Mouse (Mus musculus) spleen, embryonic (tissue): ENCODE measurements around the gene Chkb.

ENCODE experiments used
- CTCF ChIA-PET: fragments of 350-600 bp; sonication (Branson Sonifier 250); formaldehyde crosslinking; loops from one replicate; lab custom pipeline; 2022; lab: Charles Lee

Chkb gene

GRCm38 (mm10) chr15:89429352-89430221, at the start of gene Chkb, which contains the start of the genes C730034F03Rik and Gm44502:
Gene Chkb (minus strand): TSS chr15:89429908.
Gene C730034F03Rik (plus strand): TSS chr15:89429589.
Gene Gm44502 (minus strand): TSS chr15:89429696.
- CTCF ChIA-PET: no interaction called here

- CTCF ChIA-PET: no interaction called here
Observed at GRCm38 (mm10) chr15:89478622-89479021, 48.9 kb upstream of the Chkb start.

- CTCF ChIA-PET: interaction anchor here (0.7 kb wide), 1 partner anchor 14 kb away, joined by 3 read pairs; no protein-coding TSS in a partner anchor
Observed at GRCm38 (mm10) chr15:89477806-89478205, 48.1 kb upstream of the Chkb start.

DNA sequence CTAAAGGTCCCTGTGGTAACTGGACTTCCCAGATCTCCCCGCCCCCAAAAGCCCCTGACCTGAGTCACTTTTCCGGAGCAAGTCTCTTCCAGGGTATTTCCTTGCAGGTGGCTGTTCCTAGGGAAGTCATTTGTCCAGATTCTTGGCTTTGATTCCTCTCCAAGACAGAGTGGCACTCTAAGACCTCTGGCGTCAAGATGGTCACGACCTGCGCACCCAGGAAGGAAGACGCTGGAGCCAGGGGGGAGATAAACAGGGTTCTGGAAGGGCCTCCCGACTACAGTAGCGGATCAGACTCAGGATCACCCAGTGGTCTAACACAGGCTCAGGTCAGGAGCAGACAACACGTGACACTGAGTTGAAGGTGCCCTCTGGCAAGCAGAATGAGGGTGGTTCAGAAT, 47.4 kb upstream of the Chkb start, which contains the start of gene Arsa:
Gene Arsa (minus strand): TSS at position 335 of the 401 bp plus-strand sequence.
- CTCF ChIA-PET: interaction anchor here (0.7 to 0.9 kb wide), 2 partner anchors 11 to 15 kb away, joined by 3 to 4 read pairs; no protein-coding TSS in a partner anchor

DNA sequence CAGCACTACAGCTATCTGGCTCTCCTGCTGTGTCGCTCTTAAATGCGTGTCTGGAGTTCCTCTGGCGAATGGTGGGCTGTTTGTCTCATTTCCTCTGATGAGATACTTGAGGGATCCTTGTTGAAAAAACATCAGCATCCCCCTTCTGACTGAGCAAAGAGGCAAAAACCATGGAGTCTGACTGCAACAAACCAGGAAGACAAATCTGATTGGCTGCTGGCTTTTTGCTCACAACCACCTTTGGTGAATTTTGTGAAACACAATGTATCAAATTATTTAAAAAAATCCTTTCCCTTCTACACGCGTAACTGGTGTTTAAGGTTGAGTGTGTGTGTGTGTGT, 46.7 kb upstream of the Chkb start:
- CTCF ChIA-PET: interaction anchor here (0.7 to 0.9 kb wide), 2 partner anchors 11 to 104 kb away, joined by 4 read pairs; no protein-coding TSS in a partner anchor

DNA sequence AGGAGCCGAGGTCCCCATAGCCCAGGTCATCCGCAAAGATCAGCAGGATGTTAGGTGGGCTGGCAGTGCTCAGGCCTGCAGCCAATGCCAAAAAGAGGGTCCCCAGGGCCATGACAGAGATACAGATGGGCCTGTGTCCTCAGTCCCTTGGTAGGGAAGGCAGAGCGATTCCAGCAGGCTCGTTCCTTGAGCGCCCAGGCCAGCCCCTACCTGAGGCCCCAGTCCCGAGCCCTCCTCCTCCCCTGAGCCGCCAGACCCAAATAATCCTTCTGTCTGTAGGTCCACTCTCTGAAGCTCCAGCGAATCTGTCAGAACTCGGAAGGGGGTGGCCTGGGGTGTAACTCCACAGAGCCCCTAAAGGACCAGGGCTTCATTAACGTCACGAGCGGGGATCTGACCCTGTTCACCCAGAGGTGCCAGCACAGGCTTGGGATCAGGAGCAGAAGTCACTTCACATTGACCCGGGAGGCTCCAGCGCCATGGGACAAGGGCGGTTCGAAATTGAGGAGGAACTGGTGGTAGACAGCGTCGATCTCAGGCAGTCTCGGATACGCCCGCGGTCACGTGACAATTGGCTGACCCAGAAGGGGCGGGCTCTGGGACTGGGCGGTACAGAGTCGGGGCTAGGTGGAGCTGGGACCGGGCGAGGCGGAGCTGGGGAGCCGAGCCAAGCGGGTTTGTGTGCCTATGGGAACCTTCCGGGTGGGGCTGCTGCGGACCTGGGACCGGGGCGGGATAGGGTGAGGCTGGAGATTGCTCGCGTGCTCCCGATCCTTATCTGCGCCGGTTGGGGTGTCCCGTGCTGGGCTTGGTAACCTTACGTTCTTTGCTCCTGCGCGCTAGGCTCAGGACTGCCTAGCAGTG, 46.1 kb upstream of the Chkb start:
- CTCF ChIA-PET: interaction anchor here (0.7 to 0.9 kb wide), 2 partner anchors 10 to 103 kb away, joined by 4 read pairs; no protein-coding TSS in a partner anchor

- CTCF ChIA-PET: no interaction called here
Observed at GRCm38 (mm10) chr15:89475293-89475600, 45.5 kb upstream of the Chkb start.

GRCm38 (mm10) chr15:89474596-89475292, 45.0 kb upstream of the Chkb start:
- CTCF ChIA-PET: no interaction called here

DNA sequence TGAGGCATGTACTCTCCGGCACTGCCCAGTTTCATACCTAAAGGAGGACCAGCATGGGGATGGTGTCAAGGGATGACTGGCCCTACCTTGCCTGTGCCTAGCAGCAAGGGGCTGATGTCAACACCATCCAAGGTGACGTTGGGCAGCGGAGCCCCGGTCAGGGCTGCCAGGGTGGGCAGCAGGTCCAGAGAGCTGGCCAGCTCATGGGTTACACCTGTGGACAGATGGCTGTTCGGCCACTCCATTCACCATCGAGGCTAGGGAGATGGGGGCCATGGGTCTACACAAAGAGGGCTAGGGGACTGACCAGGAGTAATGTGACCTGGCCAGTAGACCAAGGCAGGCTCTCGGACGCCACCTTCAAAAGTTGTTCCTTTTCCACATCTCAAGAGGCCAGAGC, 44.2 kb upstream of the Chkb start:
- CTCF ChIA-PET: no interaction called here

DNA sequence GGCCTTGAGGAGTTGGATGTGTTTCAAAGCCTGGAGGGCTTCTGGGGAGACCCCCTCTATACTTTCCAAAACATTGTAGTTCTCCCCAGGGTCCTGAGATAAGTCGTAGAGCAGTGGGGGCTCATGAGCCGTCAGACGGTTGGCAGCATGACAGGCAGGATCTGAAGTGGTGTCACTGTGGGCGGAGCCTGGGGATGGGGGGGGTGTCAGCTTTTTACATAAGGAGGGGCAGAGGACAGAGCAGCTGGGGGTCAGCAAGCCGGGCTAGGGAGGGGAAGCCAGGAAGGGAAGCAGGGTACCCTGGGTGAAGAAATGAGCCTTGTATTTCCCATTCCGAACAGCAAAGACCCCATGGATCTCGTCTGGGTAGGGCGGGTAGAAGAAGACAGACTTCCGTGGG, 43.7 kb upstream of the Chkb start:
- CTCF ChIA-PET: no interaction called here

DNA sequence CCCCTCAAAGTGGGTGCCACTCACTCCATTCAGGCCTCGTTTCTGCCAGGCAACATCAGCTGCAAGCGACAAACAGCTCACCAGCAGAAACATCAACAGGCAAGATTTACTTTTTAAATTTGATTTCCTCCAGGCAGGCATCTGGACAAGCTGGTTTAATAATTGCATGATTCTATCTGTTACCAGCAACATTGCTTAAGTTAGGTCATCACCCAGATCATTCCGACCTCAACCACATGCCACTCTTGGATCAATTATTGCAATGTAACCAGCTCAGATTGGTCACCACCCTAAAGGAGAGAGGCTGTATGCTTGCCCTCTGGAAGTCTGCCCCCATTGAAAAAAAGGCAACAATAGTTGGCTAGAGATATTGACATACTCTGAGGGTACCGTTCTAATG, 41.8 kb upstream of the Chkb start:
- CTCF ChIA-PET: no interaction called here

DNA sequence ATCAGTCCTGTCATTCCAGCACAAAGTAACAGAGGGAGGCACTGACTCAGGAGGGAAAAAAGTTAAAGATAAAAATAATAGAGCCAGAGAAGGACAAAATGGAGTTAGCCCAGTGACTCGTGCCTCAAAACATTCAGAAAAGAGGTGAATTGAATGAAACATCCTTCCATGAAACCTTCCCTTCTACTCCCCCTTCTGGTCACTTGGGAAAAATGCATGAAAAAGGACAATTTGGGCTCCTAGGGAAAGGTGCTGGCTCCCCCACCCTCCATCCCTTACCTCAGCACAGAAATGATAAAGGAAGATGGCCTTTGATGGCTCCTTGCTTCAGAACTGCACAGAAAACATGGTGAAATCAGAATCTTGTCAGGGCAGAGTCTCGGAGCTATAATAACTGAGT, 38.9 kb upstream of the Chkb start:
- CTCF ChIA-PET: no interaction called here

DNA sequence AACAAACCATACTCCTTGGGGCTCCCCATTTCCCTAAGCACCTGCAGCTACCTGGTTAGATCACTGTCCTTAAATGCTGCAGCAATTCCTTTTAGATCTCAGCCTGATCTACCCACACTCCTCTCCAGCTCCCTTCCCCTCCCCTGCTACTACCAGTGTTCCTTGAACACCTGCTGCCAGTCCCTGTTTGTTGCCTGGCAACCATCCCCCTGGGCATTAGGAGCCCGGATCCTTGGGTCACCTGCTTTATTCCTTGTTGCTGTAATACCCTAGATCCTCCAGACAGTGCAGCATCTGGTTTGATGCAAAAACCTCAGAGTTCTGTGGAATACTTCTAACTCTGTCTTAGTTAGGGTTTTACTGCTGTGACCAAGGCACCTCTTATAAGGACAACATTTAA, 35.3 kb upstream of the Chkb start:
- CTCF ChIA-PET: interaction anchor here (1.0 kb wide), 1 partner anchor 12 kb away, joined by 4 read pairs; no protein-coding TSS in a partner anchor

- CTCF ChIA-PET: no interaction called here
Observed at GRCm38 (mm10) chr15:89463334-89464235, 33.9 kb upstream of the Chkb start.

GRCm38 (mm10) chr15:89462176-89462575, 32.5 kb upstream of the Chkb start:
- CTCF ChIA-PET: no interaction called here

- CTCF ChIA-PET: no interaction called here
Observed at GRCm38 (mm10) chr15:89461321-89461720, 31.6 kb upstream of the Chkb start.

- CTCF ChIA-PET: no interaction called here
Observed at GRCm38 (mm10) chr15:89460298-89460697, 30.6 kb upstream of the Chkb start.

GRCm38 (mm10) chr15:89459821-89460220, 30.1 kb upstream of the Chkb start:
- CTCF ChIA-PET: no interaction called here

DNA sequence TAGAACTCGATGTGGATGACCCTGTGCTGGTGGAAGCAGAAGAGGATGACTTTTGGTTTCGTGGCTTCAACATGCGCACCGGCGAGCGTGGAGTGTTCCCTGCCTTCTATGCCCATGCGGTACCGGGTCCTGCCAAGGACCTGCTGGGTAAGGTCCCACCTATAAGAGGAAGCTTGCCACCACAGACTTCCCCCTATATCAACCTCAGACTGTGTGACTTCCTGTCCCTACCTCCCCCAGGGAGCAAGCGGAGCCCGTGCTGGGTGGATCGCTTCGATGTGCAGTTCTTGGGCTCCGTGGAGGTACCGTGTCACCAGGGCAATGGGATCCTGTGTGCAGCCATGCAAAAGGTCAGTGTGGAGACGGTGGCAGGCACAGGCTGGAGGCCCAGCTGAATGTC, 29.2 kb upstream of the Chkb start:
- CTCF ChIA-PET: no interaction called here

DNA sequence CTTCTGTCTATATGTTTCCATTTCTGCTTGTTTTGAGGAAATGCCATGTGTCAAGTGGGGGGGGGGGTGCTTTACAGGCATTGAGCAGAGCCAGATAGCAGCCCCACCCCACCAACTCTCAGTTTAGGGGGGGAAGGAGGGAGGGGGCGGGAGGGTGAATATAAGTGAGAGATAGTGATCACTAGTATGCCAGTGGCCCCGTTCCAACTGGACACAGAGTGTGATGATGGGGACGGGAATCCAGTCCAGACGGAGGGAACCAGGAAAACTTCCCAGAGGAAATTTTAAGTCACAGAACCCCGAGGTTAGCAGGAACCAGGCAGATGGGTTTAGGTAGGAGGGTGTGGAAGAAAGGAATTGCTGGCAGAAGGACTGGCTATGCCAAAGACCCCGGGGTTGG, 25.9 kb upstream of the Chkb start:
- CTCF ChIA-PET: no interaction called here

DNA sequence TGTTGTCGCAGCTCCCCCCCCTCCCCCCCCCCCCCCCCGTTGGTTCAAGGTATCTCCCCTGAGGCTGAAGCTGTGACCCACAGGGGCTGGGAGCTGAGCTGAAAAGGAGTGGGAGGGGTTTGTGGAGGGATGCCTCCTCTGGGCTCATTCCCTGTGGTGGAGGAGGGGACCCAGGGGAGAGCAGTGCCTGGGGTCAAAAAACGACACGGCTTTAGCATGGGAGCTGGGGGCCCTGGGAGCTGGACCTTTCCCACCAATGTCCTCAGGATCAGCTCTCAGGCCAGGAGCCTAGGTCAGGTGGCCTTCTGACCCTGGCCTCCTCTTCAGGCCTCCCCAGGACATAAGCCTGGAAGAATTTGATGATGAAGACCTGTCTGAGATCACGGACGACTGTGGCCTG, 25.1 kb upstream of the Chkb start:
- CTCF ChIA-PET: no interaction called here
